Mouse (Mus musculus): Measurements from ENCODE around the gene Catsperd. TPM values are rescaled to one million over a fixed set of nuclear protein-coding genes. Genes with fewer than 3 reads are reported as not detected.

Catsperd gene
- total and polyA plus RNA-seq, 3 experiments, result 0.16 to 0.36 (median 0.21) TPM

GRCm38 (mm10) chr17:56681791-56682190 is 53.8 kb downstream of the Catsperd start:
- Histone ChIP-seq H3K27ac (ENCODE audit: insufficient read depth, low read depth) (peak overlapping the region; percentile 22), H3K36me3 (replicated peaks in 1 of 2; ENCODE audit: control insufficient read depth in 1 of 2, insufficient read depth in 1 of 2, low read length in 1 of 2) (peaks cover 59 to 94% of the 10 kb centered on the region in 2 experiments), H3K4me3 (replicated peaks in 1 of 3; ENCODE audit: low read depth in 2 of 3, low read length in 2 of 3, poor library complexity in 1 of 3) (no peak overlapping the region), H3K79me2 (replicated peaks; ENCODE audit: control insufficient read depth, extremely low read depth, insufficient read depth, poor library complexity, severe bottlenecking) (peaks cover 90% of the 10 kb centered on the region), H3K4me2 (ENCODE audit: insufficient read depth, low read depth, poor library complexity, severe bottlenecking) (no peak overlapping the region), H3K4me1 (ENCODE audit: control insufficient read depth in 1 of 2, insufficient read depth in 2 of 2) (peaks cover 38 to 87% of the 10 kb centered on the region in 2 experiments), H3K9me3 (replicated peaks; ENCODE audit: low read length) (no peaks in the 10 kb centered on the region), H3K27me3 (replicated peaks) (no peaks in the 10 kb centered on the region), H3K9ac (ENCODE audit: insufficient read depth, low read depth) (no peak overlapping the region)
- dilution Hi-C loops (cut with MboI; ENCODE audit: extremely low pct_ligation_motif_present, extremely low pct_unique_long_range_greater_than_20kb, low sequenced_read_pairs) (no loop called here), in situ Hi-C loops (cut with MboI; ENCODE audit: low pct_ligation_motif_present, low pct_unique_long_range_greater_than_20kb, low sequenced_read_pairs) (loop anchor here (5.0 kb wide), 1 partner anchor 36 kb away; the partner anchor contains the start of genes Ndufa11 and Vmac)
- TF ChIP-seq CHD1 (IDR thresholded peaks at IDR 0.05; ENCODE audit: low read depth, low read length), result no peak
- DNase-seq (ENCODE audit: extremely low read depth), result no peak

GRCm38 (mm10) chr17:56682880-56683279 is 54.9 kb downstream of the Catsperd start:
- Histone ChIP-seq H3K27ac (ENCODE audit: insufficient read depth, low read depth) (peak overlapping the region; percentile 21; the same call in 1 of the 2 replicates), H3K4me1 (ENCODE audit: control insufficient read depth in 1 of 2, insufficient read depth in 2 of 2) (peaks cover 43 to 87% of the 10 kb centered on the region in 2 experiments), H3K9ac (ENCODE audit: insufficient read depth, low read depth) (no peak overlapping the region), H3K79me2 (replicated peaks; ENCODE audit: control insufficient read depth, extremely low read depth, insufficient read depth, poor library complexity, severe bottlenecking) (peaks cover 86% of the 10 kb centered on the region), H3K9me3 (replicated peaks; ENCODE audit: low read length) (no peaks in the 10 kb centered on the region), H3K4me3 (replicated peaks in 1 of 3; ENCODE audit: low read depth in 2 of 3, low read length in 2 of 3, poor library complexity in 1 of 3) (no peak overlapping the region), H3K27me3 (replicated peaks) (no peaks in the 10 kb centered on the region), H3K36me3 (replicated peaks in 1 of 2; ENCODE audit: control insufficient read depth in 1 of 2, insufficient read depth in 1 of 2, low read length in 1 of 2) (peaks cover 58 to 94% of the 10 kb centered on the region in 2 experiments), H3K4me2 (ENCODE audit: insufficient read depth, low read depth, poor library complexity, severe bottlenecking) (no peak overlapping the region)
- DNase-seq (ENCODE audit: extremely low read depth), result no peak
- dilution Hi-C loops (cut with MboI; ENCODE audit: extremely low pct_ligation_motif_present, extremely low pct_unique_long_range_greater_than_20kb, low sequenced_read_pairs), result no loop called here
- TF ChIP-seq UBTF (IDR thresholded peaks at IDR 0.05; ENCODE audit: low read depth, low read length), result no peak
- 0 out of 2 replicates have a peak, but pooled peaks have one; percentile 29 for TF ChIP-seq TCF12 (IDR thresholded peaks at IDR 0.05; ENCODE audit: low read depth, low read length)
- in situ Hi-C loops (cut with MboI; ENCODE audit: low pct_ligation_motif_present, low pct_unique_long_range_greater_than_20kb, low sequenced_read_pairs), result loop anchor here (5.0 kb wide), 1 partner anchor 34 kb away; the partner anchor contains the start of genes Ndufa11 and Vmac

GRCm38 (mm10) chr17:56683546-56684140 is 55.7 kb downstream of the Catsperd start:
- dilution Hi-C loops (cut with MboI; ENCODE audit: extremely low pct_ligation_motif_present, extremely low pct_unique_long_range_greater_than_20kb, low sequenced_read_pairs) (no loop called here), in situ Hi-C loops (cut with MboI; ENCODE audit: low pct_ligation_motif_present, low pct_unique_long_range_greater_than_20kb, low sequenced_read_pairs) (loop anchor here (5.0 kb wide), 1 partner anchor 34 kb away; the partner anchor contains the start of genes Ndufa11 and Vmac)
- no peaks in the 10 kb centered on the region for H3K27me3 ChIP-seq (replicated peaks)
- no peak overlapping the region for H3K9ac ChIP-seq (ENCODE audit: insufficient read depth, low read depth)
- H3K27ac ChIP-seq (ENCODE audit: insufficient read depth, low read depth), result peak overlapping the region; percentile 53
- no peak for TF ChIP-seq MAFK (IDR thresholded peaks at IDR 0.05; ENCODE audit: insufficient replicate concordance, low read length)
- no peak for TF ChIP-seq BHLHE40 (IDR thresholded peaks at IDR 0.05; ENCODE audit: low read depth, low read length)
- no peak for TF ChIP-seq MEF2A (IDR thresholded peaks at IDR 0.05; ENCODE audit: borderline replicate concordance, low read depth, low read length)
- TF ChIP-seq TCF12 (IDR thresholded peaks at IDR 0.05; ENCODE audit: low read depth, low read length), result no peak
- TF ChIP-seq SMC3 (IDR thresholded peaks at IDR 0.05; ENCODE audit: low read depth, low read length), result no peak
- TF ChIP-seq ETS1 (conservative IDR thresholded peaks at IDR 0.05; ENCODE audit: low read depth, low read length), result no peak
- TF ChIP-seq CHD2 (IDR thresholded peaks at IDR 0.05; ENCODE audit: low read length), result no peak
- no peak for TF ChIP-seq TBP (conservative IDR thresholded peaks at IDR 0.05; ENCODE audit: low read depth, low read length)
- TF ChIP-seq ZKSCAN1 (IDR thresholded peaks at IDR 0.05; ENCODE audit: borderline replicate concordance, low read depth, low read length), result no peak
- TF ChIP-seq E2F4 (IDR thresholded peaks at IDR 0.05; ENCODE audit: insufficient replicate concordance, low read depth, low read length), result no peak
- no peak for TF ChIP-seq MAX (IDR thresholded peaks at IDR 0.05; ENCODE audit: low read length)
- TF ChIP-seq MYC (IDR thresholded peaks at IDR 0.05; ENCODE audit: low read depth, low read length), result no peak
- TF ChIP-seq UBTF (IDR thresholded peaks at IDR 0.05; ENCODE audit: low read depth, low read length), result no peak
- no peak for TF ChIP-seq MXI1 (IDR thresholded peaks at IDR 0.05; ENCODE audit: low read depth, low read length)
- no peak for TF ChIP-seq PAX5 (IDR thresholded peaks at IDR 0.05; ENCODE audit: low read length)
- TF ChIP-seq HCFC1 (IDR thresholded peaks at IDR 0.05; ENCODE audit: low read depth, low read length), result no peak
- H3K9me3 ChIP-seq (replicated peaks; ENCODE audit: low read length), result no peaks in the 10 kb centered on the region
- H3K4me2 ChIP-seq (ENCODE audit: insufficient read depth, low read depth, poor library complexity, severe bottlenecking), result no peak overlapping the region
- peaks cover 90% of the 10 kb centered on the region for H3K79me2 ChIP-seq (replicated peaks; ENCODE audit: control insufficient read depth, extremely low read depth, insufficient read depth, poor library complexity, severe bottlenecking)
- DNase-seq (ENCODE audit: extremely low read depth), result no peak
- H3K4me1 ChIP-seq (ENCODE audit: control insufficient read depth in 1 of 2, insufficient read depth in 2 of 2), result peaks cover 43 to 93% of the 10 kb centered on the region in 2 experiments
- peaks cover 59 to 99% of the 10 kb centered on the region in 2 experiments for H3K36me3 ChIP-seq (replicated peaks in 1 of 2; ENCODE audit: control insufficient read depth in 1 of 2, insufficient read depth in 1 of 2, low read length in 1 of 2)
- no peak overlapping the region for H3K4me3 ChIP-seq (replicated peaks in 1 of 3; ENCODE audit: low read depth in 2 of 3, low read length in 2 of 3, poor library complexity in 1 of 3)
